Mouse (Mus musculus) embryo, embryonic 11.5 days (tissue): ENCODE data around the gene Cse1l.

Experiments used
- DNase-seq: peaks from one replicate; pipeline ENCODE4 v3.0.0-alpha.2; 2012; ENCODE audit warnings: low read depth, low spot score

Cse1l gene

DNA sequence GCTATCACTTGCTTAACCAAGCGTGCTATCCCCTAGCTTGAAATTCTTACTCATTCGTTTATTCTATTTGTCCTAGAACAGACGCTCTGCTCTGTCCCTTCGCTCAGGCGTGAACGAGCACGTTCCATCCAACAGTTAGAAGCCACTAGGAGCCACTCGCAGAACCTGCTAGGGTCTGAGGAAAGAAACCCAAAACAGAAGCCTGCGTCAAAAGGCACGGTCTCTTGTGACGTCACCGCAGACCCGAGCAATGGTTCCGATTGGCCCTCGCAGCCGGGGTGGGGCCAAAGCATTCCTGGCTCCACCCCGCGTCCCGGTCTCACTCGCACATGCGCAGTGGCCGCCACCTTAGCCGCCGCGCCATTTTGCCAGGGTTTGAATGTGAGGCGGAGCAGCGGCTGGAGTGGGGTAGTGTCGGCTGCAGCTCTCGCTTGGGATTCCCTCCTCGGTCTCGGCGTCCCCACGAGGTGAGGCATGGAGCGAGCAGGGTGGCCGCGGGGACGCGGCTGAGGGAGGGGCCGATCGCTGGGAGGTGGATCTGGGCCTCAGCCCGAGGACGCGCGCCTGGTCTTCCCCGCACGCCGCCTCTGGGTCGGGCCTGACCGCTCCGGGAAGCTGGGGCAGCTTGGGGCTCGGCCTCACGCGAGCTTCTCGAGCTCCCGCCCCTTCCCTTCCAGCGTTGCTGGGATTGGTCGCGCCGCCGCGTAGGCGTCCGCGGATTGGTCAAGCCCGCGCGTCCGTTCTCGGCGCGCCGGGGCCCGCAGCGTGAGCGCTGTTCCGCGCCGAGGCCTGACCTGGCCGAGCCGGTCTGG lies at the start of gene Cse1l:
Gene Cse1l, plus strand, starts transcription at position 330 of the 812 bp plus-strand sequence.
- peak; percentile 97 for DNase-seq

DNA sequence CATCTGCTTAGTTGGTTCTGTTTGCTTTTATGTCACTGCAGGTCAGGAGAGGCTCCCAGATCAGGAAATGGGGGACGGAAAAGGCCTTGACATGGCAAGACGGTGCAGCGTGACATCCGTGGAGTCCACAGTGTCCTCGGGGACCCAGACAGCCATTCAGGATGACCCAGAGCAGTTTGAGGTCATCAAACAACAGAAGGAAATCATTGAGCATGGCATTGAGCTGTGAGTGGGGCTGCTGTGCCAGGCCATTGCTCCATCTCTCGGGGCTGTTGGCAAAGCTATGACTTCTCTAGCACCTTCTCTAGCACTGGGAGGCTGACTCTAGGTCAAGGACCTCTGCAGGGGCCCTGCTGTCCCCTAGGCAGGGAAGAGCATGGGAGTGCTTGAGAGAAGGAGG lies 49.5 kb upstream of the Cse1l start:
- no peak for DNase-seq

DNA sequence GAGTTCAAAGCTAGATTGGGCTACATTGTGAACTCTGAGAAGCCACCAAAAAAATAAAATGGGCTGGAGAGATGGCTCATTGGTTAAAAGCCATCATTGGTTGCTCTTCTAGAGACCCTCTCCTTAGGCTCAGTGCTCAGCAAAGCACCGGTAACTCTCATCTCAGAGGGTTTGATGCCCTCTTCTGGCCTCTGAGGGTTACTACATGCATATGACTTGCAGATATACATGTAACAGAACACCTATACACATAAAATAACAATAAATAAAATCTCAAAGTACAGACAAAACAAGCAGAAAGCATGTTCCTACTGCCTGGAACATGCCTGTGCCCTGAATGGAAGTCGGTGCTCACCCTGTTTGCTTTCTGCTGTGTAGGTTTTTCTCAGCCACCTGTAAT lies 48.7 kb upstream of the Cse1l start:
- no peak for DNase-seq

DNA sequence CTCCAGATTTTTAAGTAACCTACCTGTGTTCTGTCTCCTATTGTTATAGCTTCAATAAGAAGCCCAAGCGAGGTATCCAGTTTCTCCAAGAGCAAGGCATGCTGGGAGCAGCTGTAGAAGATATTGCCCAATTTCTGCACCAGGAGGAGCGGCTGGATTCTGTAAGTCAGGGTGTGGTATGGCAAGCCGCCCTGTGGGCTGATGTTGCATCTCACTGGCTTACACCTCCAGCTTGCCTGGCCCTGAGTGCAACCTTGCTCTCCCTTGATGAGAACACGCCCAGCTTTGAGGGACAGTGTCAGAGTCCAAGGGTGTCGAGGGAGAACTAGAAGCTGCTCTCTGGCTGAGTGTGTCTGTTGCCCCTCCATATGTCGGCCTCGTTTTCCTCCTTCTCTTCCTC lies 46.6 kb upstream of the Cse1l start:
- DNase-seq = no peak

DNA sequence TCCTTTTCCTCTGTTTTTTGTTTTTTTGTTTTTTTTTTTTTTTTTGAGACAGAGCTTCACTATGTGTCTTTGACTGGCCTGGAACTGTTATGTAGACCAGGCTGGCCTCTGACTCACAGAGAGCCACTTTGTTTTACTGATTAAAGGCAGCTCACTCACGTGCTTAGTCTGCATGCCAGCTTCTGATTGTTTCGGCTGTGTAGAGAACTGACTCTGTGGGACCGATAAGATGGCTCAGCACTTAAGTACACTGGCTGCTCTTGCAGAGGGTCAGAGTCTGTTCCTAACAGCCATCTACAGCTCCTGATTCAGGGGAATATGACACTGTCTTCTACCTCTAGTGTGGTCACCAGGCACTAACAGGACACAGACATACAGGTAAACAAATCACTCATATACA lies 43.3 kb upstream of the Cse1l start:
- no peak for DNase-seq

DNA sequence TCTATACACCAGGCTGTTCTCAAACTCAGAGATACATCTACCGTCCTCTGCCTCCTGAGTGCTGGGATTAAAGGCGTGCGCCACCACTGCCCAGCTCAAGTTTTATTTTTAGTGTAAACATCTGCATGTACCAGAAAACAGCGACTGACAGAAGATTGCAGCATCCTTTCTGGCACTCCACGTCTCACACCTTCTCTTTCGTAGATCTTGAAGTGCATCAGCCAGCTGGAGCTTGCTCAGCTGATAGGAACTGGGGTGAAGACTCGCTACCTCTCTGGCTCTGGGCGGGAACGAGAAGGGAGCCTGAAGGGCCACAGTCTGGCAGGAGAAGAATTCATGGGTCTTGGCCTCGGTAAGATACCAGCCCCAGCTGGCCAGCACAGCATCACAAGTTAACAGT lies 40.4 kb upstream of the Cse1l start:
- DNase-seq = no peak

DNA sequence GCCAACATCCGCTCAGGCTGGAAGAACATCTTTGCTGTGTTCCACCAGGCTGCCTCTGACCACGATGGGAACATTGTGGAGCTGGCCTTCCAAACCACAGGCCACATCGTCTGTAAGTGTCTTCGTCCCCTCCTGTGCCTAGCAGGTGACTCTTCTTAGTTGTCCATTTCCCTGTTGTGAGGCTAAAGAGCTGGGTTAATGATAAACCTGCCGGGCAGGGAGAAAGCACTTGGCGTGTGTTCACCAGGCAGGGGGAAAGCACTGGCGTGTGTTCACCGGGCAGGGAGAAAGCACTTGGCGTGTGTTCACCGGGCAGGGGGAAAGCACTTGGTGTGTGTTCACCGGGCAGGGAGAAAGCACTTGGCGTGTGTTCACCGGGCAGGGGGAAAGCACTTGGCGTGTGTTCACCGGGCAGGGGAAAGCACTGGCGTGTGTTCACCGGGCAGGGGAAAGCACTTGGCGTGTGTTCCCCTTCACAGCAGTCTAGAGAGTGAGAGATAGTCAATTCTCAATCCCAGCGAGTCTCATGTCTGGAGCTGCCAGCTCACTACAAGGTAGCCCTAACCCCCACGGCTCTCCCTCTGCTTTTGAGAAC lies 35.5 kb upstream of the Cse1l start:
- DNase-seq = no peak

DNA sequence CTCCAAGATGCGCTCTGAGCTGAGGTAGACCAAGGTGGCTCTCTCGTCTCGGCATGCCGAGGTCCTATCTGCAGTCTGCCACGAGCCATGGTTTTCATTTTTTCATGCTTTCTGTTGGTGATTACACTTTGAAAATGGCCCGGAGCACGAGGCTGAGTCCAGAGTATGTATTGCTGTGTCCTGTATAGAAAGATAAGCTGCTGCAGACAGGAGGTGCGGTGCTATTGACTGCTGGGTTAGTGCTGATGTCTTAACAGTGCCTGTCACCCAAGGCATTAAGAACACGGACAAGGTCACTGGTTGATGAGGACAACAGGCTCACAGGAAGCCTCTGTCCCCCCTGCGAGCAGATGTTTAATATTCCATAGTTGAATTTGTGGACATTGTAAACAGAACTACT lies 34.9 kb upstream of the Cse1l start:
- no peak for DNase-seq

DNA sequence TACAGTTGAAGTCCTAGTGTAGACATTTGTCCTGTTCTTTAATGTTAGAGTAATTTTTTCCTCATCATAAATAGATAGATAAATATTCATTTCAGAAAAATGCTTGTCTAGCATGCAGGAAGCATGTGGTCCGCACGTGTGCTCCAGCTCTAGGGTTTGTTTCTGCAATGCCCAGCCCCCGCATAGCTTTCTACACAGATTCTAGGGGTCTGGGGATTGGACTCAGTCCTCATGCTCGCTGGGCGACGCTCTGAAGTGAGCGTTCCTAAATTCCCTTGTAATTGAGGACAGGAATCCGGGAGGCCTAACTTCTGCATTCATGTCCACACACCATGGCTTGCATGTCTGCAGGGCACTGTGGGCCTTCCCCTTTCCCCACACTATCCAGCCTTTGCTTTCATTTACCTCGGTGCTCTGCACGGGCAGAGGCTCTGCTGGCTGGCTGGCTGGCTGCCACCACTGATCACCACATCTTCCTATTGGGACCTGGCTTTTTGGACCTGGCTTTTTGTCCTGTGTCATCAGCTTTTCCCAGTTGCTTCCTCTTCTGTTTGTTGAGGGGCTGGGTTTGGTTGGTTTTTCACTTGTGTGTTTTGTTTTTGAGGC lies 31.1 kb upstream of the Cse1l start:
- DNase-seq = no peak

DNA sequence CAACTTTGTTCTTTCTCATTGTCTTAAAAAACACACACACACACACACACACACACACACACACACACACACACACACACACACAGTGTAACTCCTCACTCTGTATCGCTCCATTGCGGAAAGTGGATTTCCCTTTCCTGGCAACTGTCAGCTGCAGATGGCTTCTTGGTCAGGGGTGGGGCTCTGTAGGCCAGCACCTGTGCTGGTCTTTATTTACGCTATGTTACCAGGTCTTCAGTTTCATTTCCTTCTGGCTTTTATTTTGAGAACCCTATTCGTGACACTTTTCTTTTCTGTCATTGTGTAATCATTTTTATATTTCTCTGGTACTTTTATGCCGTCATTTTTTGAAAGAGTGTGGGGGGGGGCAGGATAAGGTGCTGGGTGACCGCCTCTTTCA lies 30.3 kb upstream of the Cse1l start:
- no peak for DNase-seq

DNA sequence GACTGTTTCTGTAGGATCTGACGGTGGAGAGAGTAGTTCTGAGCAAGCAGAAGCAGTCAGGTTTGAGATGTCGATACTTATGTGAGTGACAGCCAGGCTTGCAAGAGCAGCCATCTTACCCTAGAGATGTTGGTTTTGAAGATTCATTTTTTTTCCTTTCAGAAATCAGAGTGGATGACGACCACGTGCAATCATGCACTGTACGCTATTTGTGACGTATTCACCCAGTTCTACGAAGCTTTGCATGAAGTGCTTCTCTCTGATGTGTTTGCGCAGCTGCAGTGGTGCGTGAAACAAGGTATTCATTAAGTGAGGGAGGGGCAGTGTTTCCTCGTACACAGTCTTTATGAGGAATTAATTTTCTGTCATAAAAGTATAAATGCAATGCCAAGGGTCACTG lies 29.5 kb upstream of the Cse1l start:
- DNase-seq = no peak

DNA sequence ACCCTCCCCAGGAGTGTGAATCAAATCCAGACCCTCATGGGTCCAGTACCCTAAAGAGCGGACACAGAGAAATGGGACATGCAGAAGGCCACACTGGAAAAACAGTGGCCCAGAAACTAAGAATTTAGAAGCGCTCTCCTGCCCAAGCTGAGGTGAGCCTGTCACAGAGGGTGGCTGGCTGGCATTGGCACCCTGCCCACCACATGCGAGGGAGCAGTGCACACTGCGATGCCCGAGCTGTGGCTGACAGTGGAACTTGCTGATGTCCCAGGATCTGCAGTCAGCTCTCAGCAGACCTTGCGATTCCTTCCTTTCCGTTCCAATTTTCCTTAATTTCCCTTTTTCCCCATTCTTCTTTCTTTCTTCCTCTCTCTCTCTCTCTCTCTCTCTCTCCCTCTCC lies 20.8 kb upstream of the Cse1l start:
- DNase-seq = no peak

DNA sequence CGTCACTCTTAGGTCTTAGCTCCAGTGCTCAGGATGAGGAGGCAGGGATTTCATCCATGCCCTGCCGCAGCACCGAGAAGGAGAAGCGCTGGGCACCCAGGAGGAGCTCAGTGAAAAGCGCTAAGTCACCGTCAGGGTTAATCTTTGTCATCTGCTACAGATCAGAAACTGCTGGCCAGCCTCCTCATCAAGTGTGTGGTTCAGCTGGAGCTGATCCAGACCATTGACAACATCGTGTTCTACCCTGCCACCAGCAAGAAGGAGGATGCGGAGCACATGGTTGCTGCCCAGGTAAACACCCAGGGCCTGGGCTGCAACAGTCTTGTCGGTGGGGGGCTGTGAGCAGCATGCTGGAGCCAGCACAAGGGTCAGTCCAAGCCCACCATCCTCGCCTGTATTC lies 20.2 kb upstream of the Cse1l start:
- DNase-seq = no peak

DNA sequence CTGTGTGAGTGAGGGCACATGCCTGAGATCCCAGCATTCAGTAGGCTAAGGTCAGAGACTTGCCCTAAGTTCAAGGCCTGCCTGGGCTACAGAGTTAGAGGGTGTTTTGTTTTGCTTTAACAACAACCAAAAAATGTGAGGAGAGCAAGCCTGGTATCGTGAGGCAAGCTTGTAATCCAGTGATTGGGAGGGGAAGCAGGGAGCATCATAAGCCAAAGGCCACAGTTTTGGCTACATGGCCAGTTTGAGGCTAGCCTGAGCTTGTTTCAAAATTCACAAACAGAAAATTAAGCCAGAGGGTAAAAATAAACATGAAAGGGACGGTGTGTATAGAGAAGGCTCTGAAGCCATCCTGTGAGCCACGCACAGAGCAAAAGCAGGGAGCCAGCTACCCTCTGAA lies 19.6 kb upstream of the Cse1l start:
- no peak for DNase-seq

DNA sequence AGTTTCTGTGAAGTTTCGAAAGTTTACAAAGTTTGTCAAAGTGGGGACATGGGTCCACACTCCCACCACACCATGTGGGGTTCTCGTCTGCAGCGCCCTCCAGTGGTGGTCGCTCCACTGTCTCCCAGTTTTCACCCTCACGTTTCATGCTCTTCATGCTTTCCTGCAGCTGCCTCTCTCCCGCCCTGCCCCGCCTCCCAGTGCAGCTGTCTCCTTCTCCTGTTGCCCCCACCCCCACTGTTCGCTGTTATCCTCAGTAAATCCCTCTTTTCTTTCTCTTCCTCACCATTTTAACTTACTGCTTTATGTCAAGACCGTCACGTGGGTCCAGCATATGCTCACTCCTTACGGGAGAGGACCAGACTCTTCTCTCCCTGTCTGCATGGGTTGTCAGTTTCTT lies 18.0 kb upstream of the Cse1l start:
- no peak for DNase-seq

DNA sequence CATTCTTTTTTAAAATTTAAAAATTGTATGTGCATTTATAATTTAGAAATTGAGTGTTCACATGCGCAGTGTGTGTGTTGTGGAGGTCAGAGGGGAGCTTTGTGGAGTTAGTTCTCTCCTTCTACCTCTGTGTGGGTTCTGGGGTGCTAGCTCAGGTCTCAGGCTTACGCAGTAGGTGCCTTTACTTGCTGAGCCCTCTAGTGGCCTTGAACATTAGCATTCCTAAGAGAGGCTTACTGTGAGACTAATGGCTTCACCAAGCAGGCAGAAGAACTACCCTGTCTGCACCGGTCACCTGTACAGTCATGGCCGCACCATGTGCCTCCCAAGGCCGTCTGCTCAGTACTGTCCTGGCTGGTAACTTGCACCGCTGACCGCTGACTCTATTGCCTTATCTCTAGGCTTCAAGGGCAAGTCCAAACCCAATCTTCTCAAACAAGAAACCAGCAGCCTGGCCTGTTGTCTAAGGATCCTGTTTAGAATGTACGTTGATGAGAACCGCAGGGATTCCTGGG lies 14.4 kb upstream of the Cse1l start:
- DNase-seq = no peak

DNA sequence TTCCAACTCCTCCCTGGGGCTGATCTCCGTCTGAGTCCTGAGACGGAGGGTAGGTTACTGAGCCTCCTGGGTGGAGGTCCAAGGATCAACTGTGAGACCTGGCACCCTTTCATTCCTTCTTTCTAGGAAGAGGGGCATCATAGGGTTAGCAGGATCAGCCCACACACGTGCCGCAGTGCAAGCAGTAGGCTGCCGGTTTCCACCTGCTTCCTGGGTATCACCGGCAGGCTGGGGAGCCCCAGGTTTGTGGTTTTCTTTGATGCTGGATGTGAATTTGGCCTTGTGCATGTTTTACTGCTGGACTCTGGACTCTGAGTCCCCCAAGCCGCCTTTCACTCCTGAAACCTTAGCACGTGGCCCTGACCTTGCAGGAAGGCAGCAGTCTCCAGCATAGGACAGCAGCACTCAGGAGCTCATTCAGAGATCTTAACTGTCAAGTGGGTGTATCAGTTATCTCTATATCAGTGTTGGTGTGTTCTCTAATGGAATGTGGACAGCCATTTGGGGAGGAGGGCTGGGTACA lies 13.6 kb upstream of the Cse1l start:
- DNase-seq = no peak

DNA sequence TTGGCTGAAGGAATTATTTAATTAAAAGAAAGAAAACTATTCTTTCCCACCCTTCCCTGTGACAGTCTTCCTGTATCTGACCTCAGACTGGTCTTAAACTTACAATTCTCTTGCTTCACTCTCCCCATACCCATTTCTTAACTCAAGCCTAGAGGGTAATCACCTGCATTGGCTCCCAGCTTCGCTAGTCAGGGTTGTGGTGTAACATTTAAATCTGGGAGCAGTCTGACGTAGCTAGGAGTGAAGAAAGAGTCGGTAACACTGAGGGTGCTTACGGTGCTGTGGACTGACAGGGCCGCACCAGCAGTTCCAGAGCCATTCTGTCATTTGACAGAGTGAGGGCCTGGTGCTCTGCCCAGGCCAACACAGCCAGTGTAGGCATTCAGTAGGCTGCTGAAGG lies 12.8 kb upstream of the Cse1l start:
- no peak for DNase-seq

DNA sequence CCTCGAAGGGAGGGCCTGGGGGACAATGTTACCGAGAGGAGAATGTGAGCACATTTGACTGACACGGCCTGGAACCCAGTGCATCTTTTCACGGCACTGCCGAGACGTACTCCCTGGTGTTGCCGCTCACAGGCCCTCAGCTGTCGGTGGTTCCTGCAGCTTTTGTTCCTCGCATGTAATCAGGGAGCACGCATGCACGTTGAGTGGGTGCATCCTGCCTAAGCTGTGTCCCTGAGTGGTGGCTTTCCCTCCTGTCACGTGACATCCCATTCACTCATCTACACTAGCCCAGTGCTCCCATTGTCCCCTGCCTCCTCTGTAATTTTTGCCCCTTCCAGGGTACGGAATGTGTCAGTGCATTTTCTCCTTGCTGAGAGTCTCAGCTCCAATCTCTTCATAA lies 9.5 kb upstream of the Cse1l start:
- no peak for DNase-seq

DNA sequence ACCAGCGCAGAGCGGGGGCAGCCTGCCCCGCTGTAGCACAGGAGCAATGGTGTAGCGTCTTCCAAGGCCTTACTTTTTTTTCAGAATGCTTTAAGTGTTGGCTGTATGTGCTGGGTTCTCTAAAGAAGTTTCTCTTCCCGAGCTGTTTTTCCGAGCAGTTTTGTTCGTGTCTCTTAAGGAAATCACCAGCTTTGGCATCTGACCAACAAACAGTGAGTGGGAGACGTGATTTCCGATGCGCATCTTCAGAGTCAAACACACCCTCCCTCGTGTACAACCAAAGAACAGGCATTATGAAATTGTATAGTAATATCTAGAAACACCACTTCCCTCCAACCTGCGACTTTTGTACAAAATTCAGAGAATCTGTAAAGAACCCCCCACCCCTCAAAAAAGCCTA lies 8.9 kb upstream of the Cse1l start:
- DNase-seq = no peak

DNA sequence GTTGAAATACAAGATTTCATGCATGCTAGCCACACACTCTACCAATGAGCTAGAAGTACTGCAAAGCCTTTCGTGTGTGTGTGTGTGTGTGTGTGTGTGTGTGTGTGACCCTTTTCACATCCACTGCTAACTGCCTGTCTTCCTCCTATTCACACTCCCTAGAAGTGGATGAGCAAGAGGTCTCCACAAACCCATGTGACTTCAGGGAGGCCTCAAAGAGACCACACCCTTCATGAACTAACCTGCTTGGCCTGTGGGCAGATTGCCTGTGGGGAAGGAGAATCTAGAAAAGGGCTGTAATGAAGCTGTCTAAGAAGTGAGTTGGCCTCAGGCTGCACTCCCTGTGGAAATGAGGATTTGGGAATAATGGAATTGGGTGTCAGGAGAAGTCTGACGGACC lies 6.7 kb upstream of the Cse1l start:
- no peak for DNase-seq

DNA sequence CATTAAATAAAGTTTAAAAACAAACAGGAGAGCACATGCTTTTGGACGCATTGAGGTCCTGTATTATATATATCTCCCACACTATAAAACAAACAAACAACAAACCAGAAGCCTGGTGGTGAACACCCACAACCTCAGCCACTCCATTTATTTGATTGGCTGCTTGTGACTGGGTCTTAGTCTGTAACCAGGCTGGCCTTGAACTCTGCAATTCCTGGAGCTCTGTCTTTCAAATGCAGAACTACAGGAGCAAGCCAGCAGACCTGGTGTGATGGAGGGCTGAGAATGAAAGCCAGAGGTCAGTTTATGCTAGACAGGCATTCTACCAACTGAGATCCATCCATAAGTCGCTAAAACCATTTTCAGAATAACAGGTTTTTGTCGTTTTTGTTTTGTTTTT lies 6.1 kb upstream of the Cse1l start:
- no peak for DNase-seq
